Mouse (Mus musculus) midbrain, embryonic 12.5 days (tissue): Measurements from ENCODE around the gene Mcrs1. TPM values are rescaled to one million over a fixed set of nuclear protein-coding genes. Genes with fewer than 3 reads are reported as not detected.
A peak's percentile ranks its signal among the peaks of the same experiment; 100 is the strongest.

Source experiments
- ATAC-seq: fragments of 200-750 bp; cut with Nextera tagmentation; 2 replicates; pipeline ENCODE4 v1.8.0; 2017; ENCODE audit warnings: low read depth, moderate TSS enrichment, moderate library complexity; ENCODE audit not compliant: low FRiP score
- H3K27ac ChIP-seq: fragments of 300-500 bp; sonication (generic); replicated peaks from 2 replicates; pipeline ENCODE4 v1.5.1; 2016; ENCODE audit warnings: mild to moderate bottlenecking
- H3K27me3 ChIP-seq: fragments of 300-500 bp; sonication (generic); 2 replicates; pipeline ENCODE4 v1.6.1; 2016; ENCODE audit warnings: mild to moderate bottlenecking
- H3K36me3 ChIP-seq: fragments of 300-500 bp; sonication (generic); 2 replicates; pipeline ENCODE4 v1.6.1; 2016
- H3K4me1 ChIP-seq: fragments of 300-500 bp; sonication (generic); 2 replicates; pipeline ENCODE4 v1.6.1; 2016
- H3K4me2 ChIP-seq: fragments of 300-500 bp; sonication (generic); replicated peaks from 2 replicates; pipeline ENCODE4 v1.6.1; 2016; ENCODE audit warnings: mild to moderate bottlenecking, moderate library complexity
- H3K4me3 ChIP-seq: fragments of 300-500 bp; sonication (generic); 2 replicates; pipeline ENCODE4 v1.5.1; 2016; ENCODE audit warnings: mild to moderate bottlenecking
- H3K9ac ChIP-seq: fragments of 300-500 bp; sonication (generic); replicated peaks from 2 replicates; pipeline ENCODE4 v1.6.1; 2016; ENCODE audit warnings: mild to moderate bottlenecking, moderate library complexity
- H3K9me3 ChIP-seq: fragments of 300-500 bp; sonication (generic); 2 replicates; pipeline ENCODE4 v1.6.1; 2016; ENCODE audit warnings: mild to moderate bottlenecking
- WGBS: fragments of 180-500 bp; shearing (Covaris S2); methylation state at CpG from one replicate; pipeline ENCODE4 v1.1.7; 2016; 5-methylcytosine and 5-hydroxymethylcytosine counted together
- polyA plus RNA-seq: library from polyadenylated mRNA; unstranded; fragments of >200 nt; fragmentation: Nextera tagmentation; extraction: Ambion mirVana; gene quantifications from 2 replicates; pipeline ENCODE4 v1.2.1, GENCODE M21; 2016

Gene Mcrs1
- 196 and 202 TPM in 2 replicates for polyA plus RNA-seq

DNA sequence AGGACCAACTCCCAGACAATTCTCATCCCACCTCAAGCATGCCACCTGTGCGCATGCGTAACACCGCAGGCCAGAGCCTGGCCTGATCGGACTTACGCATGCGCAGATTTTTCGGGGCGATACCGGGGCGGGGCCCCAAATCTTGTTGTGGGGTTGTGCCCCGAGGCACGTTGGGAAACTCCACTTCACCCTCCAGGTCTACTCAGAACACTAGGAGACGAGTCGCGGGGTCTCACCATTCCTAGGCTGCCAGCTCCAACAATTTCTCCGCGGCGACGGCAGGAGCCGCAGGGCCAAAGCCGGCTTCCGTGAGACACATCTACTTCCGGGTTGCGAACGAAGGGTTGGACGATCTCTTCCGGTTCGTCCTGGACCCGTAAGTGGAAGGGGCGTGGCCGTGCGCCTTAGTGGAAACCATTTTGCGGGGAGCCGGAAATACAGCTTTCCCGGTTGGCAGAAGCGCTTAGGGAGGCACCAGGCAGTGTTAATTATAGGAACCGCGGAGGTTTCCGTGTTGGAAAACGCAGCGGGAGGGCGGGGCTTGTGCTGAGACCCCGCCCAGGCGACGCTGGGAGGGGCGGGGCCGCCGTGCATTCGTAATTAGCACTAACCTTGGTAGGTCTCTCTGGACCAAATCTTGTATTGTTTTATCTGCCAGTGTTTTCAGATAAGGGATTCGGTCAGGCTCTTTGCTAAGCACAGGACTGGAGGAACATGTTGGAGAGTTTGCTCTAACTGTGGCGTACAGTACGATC lies at the start of gene Mcrs1:
TSS of gene Mcrs1 (minus strand) at position 336 of the 755 bp plus-strand sequence.
- Histone ChIP-seq H3K9ac (peak within 1 kb of the TSS; percentile 72), H3K27me3 (peaks cover 5% of the 10 kb centered on the region), H3K9me3 (no peaks in the 10 kb centered on the region), H3K4me3 (peak within 1 kb of the TSS; percentile 62), H3K4me1 (peaks cover 20% of the 10 kb centered on the region), H3K27ac (peak within 1 kb of the TSS; percentile 96), H3K36me3 (peaks cover 29% of the 10 kb centered on the region), H3K4me2 (peak within 1 kb of the TSS; percentile 92)
- peak; percentile 91 for ATAC-seq
- under 1% methylated on average over 52 of the region's 52 CpGs for WGBS

DNA sequence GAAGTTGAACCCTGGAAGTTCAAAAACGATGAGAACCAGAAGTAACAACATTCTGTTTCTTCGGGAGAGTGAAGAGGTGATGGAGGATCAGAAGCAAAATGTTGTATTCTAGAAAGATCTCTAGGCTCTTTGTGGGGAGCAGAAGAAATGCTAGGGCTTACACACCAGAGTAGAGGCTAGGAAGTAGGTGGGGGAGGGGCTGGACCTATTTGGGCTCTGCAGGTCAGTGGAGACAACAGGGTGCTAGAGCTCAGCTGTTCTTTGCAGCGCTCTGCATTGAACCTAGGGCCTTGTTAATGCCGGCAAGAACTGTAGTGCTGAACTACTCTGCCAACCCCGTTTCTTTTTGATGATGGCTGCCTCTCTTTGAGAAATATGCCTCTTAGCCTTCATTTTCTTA lies 44.5 kb upstream of the Mcrs1 start:
- peak overlapping the region; percentile 92; the same call in 1 of the 2 replicates for H3K27ac ChIP-seq
- 38% methylated on average over 5 of the region's 5 CpGs for WGBS
- no peaks in the 10 kb centered on the region for H3K36me3 ChIP-seq

DNA sequence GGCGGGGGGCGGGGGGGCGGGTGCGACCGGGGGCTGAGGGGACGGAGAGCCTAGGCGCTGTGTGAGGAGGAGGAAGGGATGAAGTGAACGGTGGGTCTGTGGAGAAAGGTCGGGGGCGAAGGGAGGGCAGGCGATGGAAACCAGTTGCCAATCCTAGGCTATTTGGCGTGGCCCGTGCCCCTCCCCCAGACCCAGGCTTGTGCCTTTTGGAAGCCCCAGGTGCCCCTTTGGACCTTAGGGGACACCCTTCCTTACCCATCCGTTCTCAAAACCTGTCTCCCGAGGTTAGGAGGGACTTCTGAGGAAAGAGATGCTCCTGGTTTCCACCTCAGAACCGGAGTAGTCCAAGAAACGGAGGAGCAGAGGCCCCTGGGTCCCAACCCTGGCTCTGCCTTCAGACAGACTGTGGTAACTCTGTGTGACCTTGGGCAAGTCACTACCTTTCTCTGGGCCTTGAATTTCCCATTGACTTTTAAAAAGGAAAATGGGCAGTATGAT lies 43.8 kb upstream of the Mcrs1 start, which contains the start of gene Fam186b:
TSS of gene Fam186b (minus strand) at position 405 of the 498 bp plus-strand sequence.
- WGBS, result 0% methylated on average over 8 of the region's 17 CpGs
- Histone ChIP-seq H3K4me2 (peak within 1 kb of the TSS; percentile 67), H3K27ac (peak within 1 kb of the TSS; percentile 92), H3K4me1 (peaks cover 17% of the 10 kb centered on the region), H3K27me3 (no peaks in the 10 kb centered on the region), H3K36me3 (no peaks in the 10 kb centered on the region), H3K4me3 (peak within 1 kb of the TSS; percentile 71), H3K9ac (peak within 1 kb of the TSS; percentile 83), H3K9me3 (no peaks in the 10 kb centered on the region)
- ATAC-seq, result peak; percentile 66

More for the DNA sequence above, 44.5 kb upstream of the Mcrs1 start:
- Histone ChIP-seq H3K9ac (peak overlapping the region; percentile 83; the same call in 1 of the 2 replicates), H3K4me1 (peaks cover 17% of the 10 kb centered on the region), H3K9me3 (no peaks in the 10 kb centered on the region), H3K27me3 (no peaks in the 10 kb centered on the region), H3K4me2 (peak overlapping the region; percentile 67), H3K4me3 (peak overlapping the region; percentile 71)
- ATAC-seq, result no peak

DNA sequence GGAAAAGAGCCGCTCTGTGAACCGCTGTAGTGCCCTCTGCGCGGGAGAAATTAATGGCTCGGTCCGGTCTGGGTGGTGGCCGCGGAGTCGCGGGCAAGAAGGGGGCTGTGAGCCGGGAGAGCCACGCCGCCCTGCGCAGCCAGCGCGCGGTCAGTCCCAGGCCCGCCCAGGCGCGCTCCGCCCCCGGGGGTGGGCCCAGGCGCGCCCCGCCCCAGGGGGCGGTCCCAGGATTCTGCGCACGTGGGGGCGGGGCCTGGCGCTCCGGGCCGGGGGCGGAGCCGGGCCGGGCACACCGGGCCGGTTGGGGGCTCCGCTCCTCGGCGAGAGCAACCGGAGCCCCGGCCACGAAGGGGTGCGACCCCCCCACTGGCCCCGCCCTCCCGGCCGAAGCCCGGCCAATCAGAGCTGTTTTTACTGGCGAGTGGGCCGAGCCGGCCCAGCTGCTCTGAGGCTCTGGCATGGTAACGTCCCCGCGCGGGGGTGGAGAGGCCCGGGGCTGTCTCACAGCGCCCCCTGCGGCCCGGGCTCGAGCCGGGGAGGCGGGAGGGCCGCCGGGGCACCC lies 43.1 kb upstream of the Mcrs1 start, which contains the start of gene Prpf40b:
TSS of gene Prpf40b (plus strand) at position 275 of the 562 bp plus-strand sequence.
- H3K27me3 ChIP-seq, result no peaks in the 10 kb centered on the region
- peak; percentile 97 for ATAC-seq
- WGBS, result 1% methylated on average over 58 of the region's 64 CpGs

DNA sequence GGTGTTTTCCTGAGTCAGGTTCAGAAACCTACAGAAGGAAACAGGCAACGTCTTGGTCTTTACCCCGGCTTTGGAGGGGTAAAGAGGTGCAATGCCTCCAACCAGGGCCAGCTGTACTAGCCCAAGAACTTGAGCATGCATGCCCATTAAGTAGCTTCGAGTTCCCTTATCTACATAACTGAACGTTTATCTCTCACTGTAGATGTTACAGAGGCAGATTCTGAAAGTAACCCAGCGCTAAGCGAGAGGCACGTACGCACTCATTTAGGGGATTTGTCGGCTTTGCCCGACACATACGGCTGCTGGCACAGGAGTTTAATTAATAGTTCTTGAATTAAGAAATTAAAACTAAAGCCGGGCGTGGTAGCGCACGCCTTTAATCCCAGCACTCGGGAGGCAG lies 42.5 kb upstream of the Mcrs1 start:
- Histone ChIP-seq H3K36me3 (no peaks in the 10 kb centered on the region), H3K4me3 (peak overlapping the region; percentile 71), H3K27ac (peak overlapping the region; percentile 92), H3K27me3 (no peaks in the 10 kb centered on the region), H3K4me2 (peak overlapping the region; percentile 67), H3K9me3 (no peaks in the 10 kb centered on the region), H3K9ac (peak overlapping the region; percentile 83), H3K4me1 (peaks cover 17% of the 10 kb centered on the region)
- no peak; the same call in 1 of the 2 replicates for ATAC-seq
- 33% methylated on average over 16 of the region's 16 CpGs for WGBS

More for the DNA sequence above, 43.1 kb upstream of the Mcrs1 start, which contains the start of gene Prpf40b:
- Histone ChIP-seq H3K27ac (peak within 1 kb of the TSS; percentile 92), H3K4me2 (peak within 1 kb of the TSS; percentile 67), H3K36me3 (no peaks in the 10 kb centered on the region), H3K9ac (peak within 1 kb of the TSS; percentile 83), H3K4me3 (peak within 1 kb of the TSS; percentile 71), H3K9me3 (no peaks in the 10 kb centered on the region), H3K4me1 (peaks cover 17% of the 10 kb centered on the region)

DNA sequence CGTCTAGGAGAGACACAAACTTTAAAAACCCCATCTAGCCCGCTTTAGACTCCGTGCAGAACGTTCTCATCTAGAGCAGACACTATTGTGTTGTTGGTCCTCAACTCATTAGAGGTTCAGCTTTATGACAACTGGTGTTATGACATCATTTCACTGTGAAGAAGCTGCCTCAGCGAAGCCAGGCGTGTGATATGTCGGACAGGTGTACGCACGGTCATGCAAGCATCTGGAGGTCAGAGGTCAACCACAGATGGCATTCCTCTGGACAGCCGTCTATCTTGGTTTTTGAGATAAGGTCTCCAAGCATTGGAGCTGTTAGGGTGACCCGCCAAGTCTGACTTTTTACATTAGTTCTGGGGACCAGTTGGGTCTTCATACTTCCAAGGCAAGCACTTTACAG lies 38.8 kb upstream of the Mcrs1 start:
- Histone ChIP-seq H3K9me3 (no peaks in the 10 kb centered on the region), H3K27me3 (no peaks in the 10 kb centered on the region), H3K4me3 (no peak overlapping the region), H3K9ac (no peak overlapping the region), H3K36me3 (no peaks in the 10 kb centered on the region), H3K4me2 (no peak overlapping the region), H3K27ac (no peak overlapping the region), H3K4me1 (peaks cover 6% of the 10 kb centered on the region)
- no peak for ATAC-seq
- 92% methylated on average over 11 of the region's 11 CpGs for WGBS

DNA sequence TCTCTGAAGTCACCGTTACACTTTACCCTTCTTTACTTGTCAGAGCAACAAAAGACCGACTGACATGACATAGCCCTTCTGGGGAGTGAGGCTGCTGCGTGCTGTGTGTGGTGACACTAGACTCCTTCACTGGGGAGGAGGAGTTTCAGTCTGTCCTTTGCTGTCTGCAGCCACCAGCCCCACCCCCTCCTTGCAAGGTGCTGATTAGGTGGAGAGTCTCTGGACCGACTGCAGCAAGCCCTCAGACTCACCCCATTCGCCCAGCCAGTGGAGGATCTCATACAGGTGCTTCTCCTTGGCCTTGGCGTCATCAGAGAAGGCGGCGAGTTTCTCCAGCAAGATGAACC lies 33.4 kb upstream of the Mcrs1 start:
- H3K9me3 ChIP-seq, result no peaks in the 10 kb centered on the region
- H3K4me2 ChIP-seq, result no peak overlapping the region
- no peak overlapping the region for H3K27ac ChIP-seq
- no peaks in the 10 kb centered on the region for H3K27me3 ChIP-seq
- 58% methylated on average over 8 of the region's 8 CpGs for WGBS
- no peaks in the 10 kb centered on the region for H3K4me1 ChIP-seq
- H3K4me3 ChIP-seq, result no peak overlapping the region
- H3K9ac ChIP-seq, result no peak overlapping the region
- ATAC-seq, result no peak
- H3K36me3 ChIP-seq, result no peaks in the 10 kb centered on the region

DNA sequence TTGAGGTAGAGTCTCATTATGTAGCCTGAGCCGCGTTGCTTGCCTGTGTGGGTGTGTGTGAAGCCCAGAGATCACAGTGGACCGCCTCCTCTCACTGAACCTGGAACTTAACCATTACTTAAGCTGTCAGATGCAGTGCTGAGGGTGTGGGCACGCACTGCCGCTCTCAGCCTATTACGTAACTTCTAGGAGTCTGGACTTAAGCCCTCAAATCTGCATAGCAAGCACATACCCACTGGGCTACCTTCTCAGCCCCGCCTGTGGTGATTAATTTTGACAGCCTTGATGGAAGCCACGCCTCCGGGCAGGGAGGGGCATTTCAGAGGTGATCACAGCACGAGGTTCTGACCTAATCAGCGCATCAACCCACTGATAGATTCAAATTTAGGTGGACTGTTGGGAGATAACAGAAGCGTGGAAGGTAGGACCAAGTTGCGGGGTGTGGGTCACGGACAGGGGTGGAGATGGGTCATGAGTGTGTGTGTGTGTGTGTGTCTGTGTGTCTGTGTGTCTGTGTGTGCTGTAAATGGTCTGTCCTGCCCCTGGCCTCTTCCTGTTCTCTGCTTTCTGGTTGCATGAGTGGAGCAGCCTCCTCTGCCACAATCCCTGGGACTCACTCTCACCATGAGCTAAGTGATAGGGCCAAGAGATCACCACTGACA lies 32.9 kb upstream of the Mcrs1 start:
- H3K36me3 ChIP-seq, result no peaks in the 10 kb centered on the region
- no peaks in the 10 kb centered on the region for H3K9me3 ChIP-seq
- no peak overlapping the region for H3K9ac ChIP-seq
- 54% methylated on average over 14 of the region's 14 CpGs for WGBS
- no peak overlapping the region for H3K4me3 ChIP-seq
- H3K4me1 ChIP-seq, result no peaks in the 10 kb centered on the region
- H3K27me3 ChIP-seq, result peaks cover 4% of the 10 kb centered on the region; the same call in 1 of the 2 replicates
- H3K4me2 ChIP-seq, result no peak overlapping the region
- ATAC-seq, result no peak
- no peak overlapping the region for H3K27ac ChIP-seq

DNA sequence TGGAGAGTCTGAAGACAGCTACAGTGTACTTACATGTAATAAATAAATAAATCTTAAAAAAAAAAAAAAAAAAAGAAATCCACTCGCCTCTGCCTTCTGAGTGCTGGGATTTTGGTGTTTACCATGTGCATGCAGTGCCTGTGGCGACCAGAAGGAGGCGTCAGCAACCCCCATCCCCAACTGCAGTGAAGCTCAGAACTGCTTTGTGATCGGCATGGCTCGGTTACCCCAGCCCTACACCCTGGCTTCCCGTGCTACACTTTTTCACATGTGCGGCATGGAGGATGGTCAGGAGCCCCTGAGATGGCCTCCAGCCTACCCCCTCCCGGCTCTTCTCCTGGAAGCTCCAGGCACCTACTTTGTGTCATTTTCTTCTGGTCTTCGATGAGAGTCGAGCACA lies 31.7 kb upstream of the Mcrs1 start:
- WGBS, result 62% methylated on average over 10 of the region's 10 CpGs
- no peak overlapping the region for H3K4me3 ChIP-seq
- H3K4me2 ChIP-seq, result no peak overlapping the region

DNA sequence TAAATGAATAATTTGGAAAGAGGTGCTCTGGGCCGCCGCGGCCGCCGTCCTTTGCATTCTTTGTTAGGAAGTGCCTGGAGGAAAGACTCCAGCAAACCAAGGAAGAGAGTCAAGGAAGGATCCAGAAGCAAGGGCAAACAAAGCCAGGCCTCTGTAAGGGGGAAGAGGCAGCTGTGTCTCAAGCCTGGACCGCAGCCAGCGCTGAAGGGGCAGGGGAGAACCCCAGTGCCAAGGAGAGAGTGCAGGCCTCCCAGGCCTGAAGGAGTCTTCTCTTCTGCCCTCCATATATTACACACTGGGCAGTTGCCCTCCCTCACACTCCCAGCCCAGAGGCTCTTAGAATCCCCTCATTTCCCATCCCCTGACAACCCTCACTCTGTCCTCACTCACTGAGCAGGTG lies 26.5 kb upstream of the Mcrs1 start:
- H3K4me1 ChIP-seq, result no peaks in the 10 kb centered on the region
- no peak for ATAC-seq
- H3K4me2 ChIP-seq, result no peak overlapping the region
- H3K27ac ChIP-seq, result no peak overlapping the region
- H3K36me3 ChIP-seq, result no peaks in the 10 kb centered on the region
- H3K9ac ChIP-seq, result no peak overlapping the region
- 94% methylated on average over 7 of the region's 7 CpGs for WGBS
- H3K27me3 ChIP-seq, result peaks cover 6% of the 10 kb centered on the region; the same call in 1 of the 2 replicates
- no peak overlapping the region for H3K4me3 ChIP-seq
- no peaks in the 10 kb centered on the region for H3K9me3 ChIP-seq

More for the DNA sequence above, 31.7 kb upstream of the Mcrs1 start:
- Histone ChIP-seq H3K36me3 (no peaks in the 10 kb centered on the region), H3K9ac (no peak overlapping the region), H3K27me3 (peaks cover 6% of the 10 kb centered on the region; the same call in 1 of the 2 replicates), H3K9me3 (no peaks in the 10 kb centered on the region), H3K4me1 (no peaks in the 10 kb centered on the region), H3K27ac (no peak overlapping the region)
- no peak for ATAC-seq

DNA sequence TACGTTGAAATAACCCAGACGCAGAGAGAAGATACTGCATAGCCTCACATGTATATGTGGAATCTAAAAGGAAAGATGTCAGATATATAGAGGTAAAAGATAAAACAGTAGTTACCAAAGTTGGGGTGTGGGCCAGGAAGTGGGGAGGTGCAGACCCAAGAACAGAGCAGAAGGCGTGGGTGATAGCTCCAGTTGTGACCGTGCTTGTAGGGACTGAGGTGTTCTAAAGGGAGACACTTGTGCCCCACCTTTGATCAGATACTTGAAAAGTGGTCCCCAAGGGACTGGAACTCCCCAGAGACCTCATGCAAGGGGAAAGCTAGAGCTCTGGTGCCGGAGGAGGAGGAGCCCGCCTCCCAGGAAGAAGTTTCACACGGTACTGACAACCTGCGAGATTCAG lies 24.3 kb upstream of the Mcrs1 start:
- WGBS, result 81% methylated on average over 8 of the region's 8 CpGs

More for the DNA sequence above, 24.3 kb upstream of the Mcrs1 start:
- Histone ChIP-seq H3K27me3 (peaks cover 6% of the 10 kb centered on the region; the same call in 1 of the 2 replicates), H3K4me1 (no peaks in the 10 kb centered on the region), H3K4me2 (no peak overlapping the region), H3K4me3 (no peak overlapping the region), H3K27ac (no peak overlapping the region), H3K9me3 (no peaks in the 10 kb centered on the region), H3K36me3 (no peaks in the 10 kb centered on the region), H3K9ac (no peak overlapping the region)
- no peak for ATAC-seq
